Comparison of ENCODE assay signal across 18 mouse cellular contexts in genomic region chr13:19389434-19389833, GRCm38 (mm10). TPM values are rescaled to one million over a fixed set of nuclear protein-coding genes. Genes with fewer than 3 reads are reported as not detected.
DNase-seq lines count a peak whose midpoint lies in the region; ATAC-seq and TF ChIP-seq lines count a peak whose summit lies in the region.
"Had no signal": no experiment of that assay in that cellular context is flagged by ENCODE, and none has a peak within 500 bp of the region (broad histone marks: within the 10 kb centered on the region; RNA-seq: fewer than 3 reads in every experiment).

No protein-coding gene starts in this region.

- H3K9ac ChIP-seq in kidney, embryonic 16.5 days (replicated peaks; ENCODE audit: low read length): no peak overlapping the region
- H3K9ac ChIP-seq: embryonic facial prominence, embryonic 12.5 days; forebrain, embryonic 13.5 days had no signal

- ATAC-seq in kidney, embryonic 16.5 days (ENCODE audit: low FRiP score, low TSS enrichment): no peak
- ATAC-seq: forebrain, embryonic 13.5 days; inflammation-experienced regulatory T-cells, adult 6 months had no signal

- no peak overlapping the region for H3K4me3 ChIP-seq in kidney, embryonic 16.5 days (ENCODE audit: low read length)
- H3K4me3 ChIP-seq in gastrocnemius, adult 2 months: no peak overlapping the region
- H3K4me3 ChIP-seq: embryonic facial prominence, embryonic 12.5 days; erythroblast, embryonic 14.5 days; forebrain, embryonic 13.5 days; midbrain, embryonic 10.5 days had no signal

- no peak overlapping the region for H3K27ac ChIP-seq in kidney, embryonic 16.5 days (ENCODE audit: low read length)
- no peak overlapping the region for H3K27ac ChIP-seq in gastrocnemius, adult 2 months
- H3K27ac ChIP-seq: embryonic facial prominence, embryonic 12.5 days; forebrain, embryonic 13.5 days; macrophage had no signal

- DNase-seq in kidney, postnatal 25 days: peak; percentile 8 to 52
- peak; percentile 63 to 85 for DNase-seq in lung, adult 18-20 months
- peak; percentile 50 for DNase-seq in lung, postnatal 14 days
- peak; percentile 59 for DNase-seq in yolk sac, embryonic 10.5 days (ENCODE audit: low spot score)
- DNase-seq in frontal cortex, adult 2 months (ENCODE audit: extremely low spot score in 1 of 2, low spot score in 1 of 2): no peak
- DNase-seq in gastrocnemius, adult 2 months: no peak
- DNase-seq: adrenal gland, adult 2 months; heart, postnatal 10 days; left cerebral cortex, postnatal 4 days; liver had no signal

- no peaks in the 10 kb centered on the region for H3K9me3 ChIP-seq in kidney, embryonic 16.5 days (ENCODE audit: low read length)
- H3K9me3 ChIP-seq: embryonic facial prominence, embryonic 12.5 days; forebrain, embryonic 13.5 days; midbrain, embryonic 10.5 days had no signal

- intact Hi-C loops in gastrocnemius, adult 2 months (cut with DNase I): no loop called here

- H3K27me3 ChIP-seq in kidney, embryonic 16.5 days (ENCODE audit: insufficient read depth, low read length): no peaks in the 10 kb centered on the region
- H3K27me3 ChIP-seq: embryonic facial prominence, embryonic 12.5 days; forebrain, embryonic 13.5 days had no signal

- H3K4me1 ChIP-seq in kidney, embryonic 16.5 days (ENCODE audit: insufficient read depth, low read length): peaks cover 21% of the 10 kb centered on the region

- H3K36me3 ChIP-seq in kidney, embryonic 16.5 days (ENCODE audit: insufficient read depth, low read length): no peaks in the 10 kb centered on the region

- TF ChIP-seq CTCF in gastrocnemius, adult 2 months (IDR thresholded peaks at IDR 0.05): no peak

- 92% methylated on average over 1 of the region's 1 CpGs for WGBS in kidney, embryonic 16.5 days

- no peak overlapping the region for H3K4me2 ChIP-seq in kidney, embryonic 16.5 days (replicated peaks; ENCODE audit: low read depth, low read length)
- H3K4me2 ChIP-seq: embryonic facial prominence, embryonic 12.5 days; forebrain, embryonic 13.5 days; heart, embryonic 11.5 days had no signal

RNA-seq across cellular contexts. Expression of gene Stard3nl, which starts 6.2 kb away (rescaled TPM):
- 105 and 109 TPM in 2 replicates for polyA plus RNA-seq in kidney, embryonic 16.5 days (2015; fragmentation: Nextera tagmentation; extraction: Ambion mirVana)
- polyA plus RNA-seq in frontal cortex, adult 2 months (2012; rRNA removed): 85.3 and 89.5 TPM in 2 replicates
- 1 to 10 TPM; 6.7 to 7.9 TPM for total RNA-seq in gastrocnemius, adult 2 months (2021)

Comparison
In these comparisons a context has a peak if more than half of its experiments do, and no peak if none do; other contexts are left out.
1. DNase-seq: peak in kidney, postnatal 25 days (2 of 2), lung, adult 18-20 months (2 of 2), lung, postnatal 14 days (single experiment) and yolk sac, embryonic 10.5 days (single experiment); none in frontal cortex, adult 2 months (0 of 2) and gastrocnemius, adult 2 months (single experiment).